Mouse (Mus musculus) kidney, postnatal 36 days (tissue): ENCODE measurements at regions not wholly inside any gene's neighbourhood (a gene's known extent, or its start where the extent isn't known, plus 50 kb on each side); places are given as distances from the start of the nearest gene placed in this dataset.

Experiments
- DNase-seq, 2 experiments: peaks; one replicate each; pipeline ENCODE4 v3.0.0; 2021 to 2022; ENCODE audit warnings: mixed read lengths in 2 of 2

- DNase-seq = no peak
These were observed 642.2 kb upstream of the Cited2 start for GRCm38 (mm10) chr10:17080818-17081217.

- no peak for DNase-seq
These were observed 640.1 kb upstream of the Cited2 start for GRCm38 (mm10) chr10:17082926-17083325.

GRCm38 (mm10) chr10:17102065-17102464, 621.0 kb upstream of the Cited2 start:
- DNase-seq = no peak

- no peak for DNase-seq
These were observed 619.6 kb upstream of the Cited2 start for GRCm38 (mm10) chr10:17103416-17103815.

- no peak for DNase-seq
These were observed 616.2 kb upstream of the Cited2 start for GRCm38 (mm10) chr10:17106831-17107230.

GRCm38 (mm10) chr10:17111071-17111470, 611.9 kb upstream of the Cited2 start:
- no peak for DNase-seq

GRCm38 (mm10) chr10:17114805-17115204, 608.2 kb upstream of the Cited2 start:
- no peak for DNase-seq

GRCm38 (mm10) chr10:17129391-17130163, 593.4 kb upstream of the Cited2 start:
- no peak for DNase-seq

- no peak for DNase-seq
These were observed 592.4 kb upstream of the Cited2 start for GRCm38 (mm10) chr10:17130661-17131060.

GRCm38 (mm10) chr10:17131763-17132162, 591.3 kb upstream of the Cited2 start:
- peak; percentile 14 to 26 for DNase-seq

- peak in 1 of 2 experiments; percentile 4 for DNase-seq
These were observed 547.6 kb upstream of the Cited2 start for GRCm38 (mm10) chr10:17175385-17175784.

GRCm38 (mm10) chr10:17177054-17177453, 546.0 kb upstream of the Cited2 start:
- DNase-seq = no peak

GRCm38 (mm10) chr10:17177503-17178278, 545.3 kb upstream of the Cited2 start:
- no peak for DNase-seq

- DNase-seq = no peak
These were observed 544.4 kb upstream of the Cited2 start for GRCm38 (mm10) chr10:17178627-17179026.

GRCm38 (mm10) chr10:17184418-17184817, 538.6 kb upstream of the Cited2 start:
- no peak for DNase-seq

- no peak for DNase-seq
These were observed 526.8 kb upstream of the Cited2 start for GRCm38 (mm10) chr10:17196205-17196604.

- DNase-seq = no peak
These were observed 526.4 kb upstream of the Cited2 start for GRCm38 (mm10) chr10:17196636-17197035.

GRCm38 (mm10) chr10:17200524-17201426, 522.2 kb upstream of the Cited2 start:
- no peak for DNase-seq

GRCm38 (mm10) chr10:17201427-17201745, 521.6 kb upstream of the Cited2 start:
- DNase-seq = no peak

- DNase-seq = no peak
These were observed 520.2 kb upstream of the Cited2 start for GRCm38 (mm10) chr10:17202556-17203415.

- DNase-seq = no peak
These were observed 519.5 kb upstream of the Cited2 start for GRCm38 (mm10) chr10:17203416-17204110.

- DNase-seq = no peak
These were observed 518.9 kb upstream of the Cited2 start for GRCm38 (mm10) chr10:17204153-17204552.
